Mouse (Mus musculus): ENCODE results near the gene Ankrd28.

DNA sequence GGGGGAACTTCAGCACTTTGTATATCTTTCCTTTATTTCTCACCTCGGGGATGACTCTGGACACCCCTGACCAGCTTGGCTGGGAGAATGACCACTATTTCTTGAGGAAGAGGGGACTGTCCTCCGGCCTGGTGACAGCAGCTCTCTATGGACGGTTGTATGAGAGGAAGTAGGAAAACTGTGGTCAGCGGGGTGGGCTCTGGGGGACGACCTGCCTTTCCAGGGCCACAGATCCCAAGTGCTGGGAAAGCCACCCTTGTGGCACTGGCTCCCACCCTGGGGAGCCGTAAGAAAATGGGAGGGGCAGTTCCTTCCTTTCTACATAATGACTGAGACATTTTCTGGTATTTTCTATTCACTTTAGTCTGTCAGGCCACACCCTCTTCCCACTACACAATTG, 162.7 kb downstream of the Ankrd28 start:
- TF ChIP-seq CTCF (IDR thresholded peaks at IDR 0.05; ENCODE audit: borderline replicate concordance, insufficient read depth, low read depth, low read length): no peak
- TF ChIP-seq POLR2A (IDR thresholded peaks at IDR 0.05; ENCODE audit: borderline replicate concordance, insufficient read depth, low read length): no peak

Measured in cerebellum, adult 2 months (tissue).